Mouse (Mus musculus): ENCODE results near the gene Ccdc114. TPM values are rescaled to one million over a fixed set of nuclear protein-coding genes. Genes with fewer than 3 reads are reported as not detected.
"Not testable (repeated sequence)": the region's sequence is repeated elsewhere in the genome, so short reads cannot be mapped to it uniquely, and the experiment has no call there.

Gene Ccdc114
- polyA plus RNA-seq, 1 experiment from 2014 or later = 2.3 TPM

- peak overlapping the region; percentile 95 for H3K27ac ChIP-seq (replicated peaks)
- no peak overlapping the region; the same call in 1 of the 2 replicates for H3K9ac ChIP-seq (ENCODE audit: low read length)
- H3K36me3 ChIP-seq (ENCODE audit: control insufficient read depth, insufficient read depth, low read length) = no peaks in the 10 kb centered on the region
- ATAC-seq (ENCODE audit: low FRiP score, low TSS enrichment) (no peak), DNase-seq (ENCODE audit: low spot score) (peak; percentile 48)
- WGBS = 26% methylated on average over 14 of the region's 14 CpGs
- TF ChIP-seq CTCF (IDR thresholded peaks at IDR 0.05; ENCODE audit: low read depth) = peak; percentile 60
- no peak for TF ChIP-seq EP300 (optimal IDR thresholded peaks at IDR 0.05)
- H3K4me1 ChIP-seq (replicated peaks; ENCODE audit: control insufficient read depth, insufficient read depth) = peaks cover 8% of the 10 kb centered on the region; the same call in 1 of the 2 replicates
- no peaks in the 10 kb centered on the region for H3K9me3 ChIP-seq (ENCODE audit: control insufficient read depth, low read length)
- peak overlapping the region; percentile 56 for H3K4me2 ChIP-seq (replicated peaks; ENCODE audit: low read depth)
- peak overlapping the region; percentile 51 for H3K4me3 ChIP-seq (ENCODE audit: low read depth, low read length)
- no peaks in the 10 kb centered on the region for H3K27me3 ChIP-seq (ENCODE audit: control insufficient read depth, insufficient read depth, low read length)
Measured at GRCm38 (mm10) chr7:45924429-45924816, 551 bp downstream of the Ccdc114 start.

GRCm38 (mm10) chr7:45928626-45929295, 4.9 kb downstream of the Ccdc114 start:
- TF ChIP-seq EP300 (optimal IDR thresholded peaks at IDR 0.05) (no peak), CTCF (IDR thresholded peaks at IDR 0.05; ENCODE audit: low read depth) (no peak)
- 17% methylated on average over 17 of the region's 23 CpGs for WGBS
- Histone ChIP-seq H3K27me3 (ENCODE audit: control insufficient read depth, insufficient read depth, low read length) (no peaks in the 10 kb centered on the region), H3K36me3 (ENCODE audit: control insufficient read depth, insufficient read depth, low read length) (no peaks in the 10 kb centered on the region), H3K4me1 (replicated peaks; ENCODE audit: control insufficient read depth, insufficient read depth) (no peaks in the 10 kb centered on the region), H3K4me3 (ENCODE audit: low read depth, low read length) (no peak overlapping the region), H3K27ac (replicated peaks) (no peak overlapping the region), H3K9ac (ENCODE audit: low read length) (no peak overlapping the region), H3K9me3 (ENCODE audit: control insufficient read depth, low read length) (no peaks in the 10 kb centered on the region), H3K4me2 (replicated peaks; ENCODE audit: low read depth) (peak overlapping the region; percentile 15; the same call in 1 of the 2 replicates)
- DNase-seq (ENCODE audit: low spot score) = no peak
- ATAC-seq (ENCODE audit: low FRiP score, low TSS enrichment) = no peak; the same call in 1 of the 2 replicates

DNA sequence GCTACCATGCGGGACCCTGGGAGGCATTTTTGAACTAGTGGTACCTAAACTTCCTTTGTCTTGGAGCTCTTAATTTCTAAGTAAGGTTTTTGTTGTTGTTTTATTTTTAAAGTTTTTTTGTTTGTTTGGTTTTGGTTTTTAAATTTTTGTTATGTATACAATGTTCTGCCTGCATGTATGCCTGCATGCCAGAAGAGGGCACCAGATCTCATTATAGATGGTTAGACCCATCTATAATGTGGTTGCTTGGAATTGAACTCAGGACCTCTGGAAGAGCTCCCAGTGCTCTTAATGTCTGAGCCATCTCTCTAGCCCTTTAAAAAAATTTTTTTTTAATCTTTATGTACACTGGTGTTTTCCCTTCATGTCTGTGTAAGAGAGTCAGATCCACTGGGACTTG, 5.8 kb downstream of the Ccdc114 start:
- no peak overlapping the region for H3K4me2 ChIP-seq (replicated peaks; ENCODE audit: low read depth)
- no peak overlapping the region for H3K4me3 ChIP-seq (ENCODE audit: low read depth, low read length)
- TF ChIP-seq CTCF (IDR thresholded peaks at IDR 0.05; ENCODE audit: low read depth) (peak; percentile 54), EP300 (optimal IDR thresholded peaks at IDR 0.05) (no peak)
- no peak overlapping the region for H3K27ac ChIP-seq (replicated peaks)
- no peak for DNase-seq (ENCODE audit: low spot score)
- H3K9me3 ChIP-seq (ENCODE audit: control insufficient read depth, low read length) = no peaks in the 10 kb centered on the region
- H3K27me3 ChIP-seq (ENCODE audit: control insufficient read depth, insufficient read depth, low read length) = no peaks in the 10 kb centered on the region
- H3K36me3 ChIP-seq (ENCODE audit: control insufficient read depth, insufficient read depth, low read length) = no peaks in the 10 kb centered on the region
- ATAC-seq (ENCODE audit: low FRiP score, low TSS enrichment) = no peak
- H3K9ac ChIP-seq (ENCODE audit: low read length) = no peak overlapping the region
- WGBS = 92% methylated on average over 1 of the region's 1 CpGs
- H3K4me1 ChIP-seq (replicated peaks; ENCODE audit: control insufficient read depth, insufficient read depth) = no peaks in the 10 kb centered on the region

DNA sequence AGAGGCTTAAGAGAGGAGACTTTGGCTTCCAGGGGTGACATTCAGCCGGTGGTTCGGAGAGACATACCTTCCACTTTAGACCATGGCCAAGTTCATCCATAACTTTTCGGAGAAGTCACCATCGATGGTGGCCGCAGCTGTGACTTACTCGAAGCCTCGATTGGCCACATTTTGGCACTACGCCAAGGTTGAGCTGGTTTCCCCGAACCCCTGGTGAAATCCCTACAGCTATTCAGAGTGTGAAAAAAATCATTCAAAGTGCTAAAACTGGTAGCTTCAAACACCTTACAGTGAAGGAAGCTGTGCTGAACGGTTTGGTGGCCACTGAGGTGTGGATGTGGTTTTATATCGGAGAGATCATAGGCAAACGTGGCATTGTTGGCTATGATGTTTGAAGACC, 9.9 kb downstream of the Ccdc114 start:
- not testable (repeated sequence) for ATAC-seq (ENCODE audit: low FRiP score, low TSS enrichment); H3K27me3 ChIP-seq (ENCODE audit: control insufficient read depth, insufficient read depth, low read length); H3K4me2 ChIP-seq (replicated peaks; ENCODE audit: low read depth); H3K36me3 ChIP-seq (ENCODE audit: control insufficient read depth, insufficient read depth, low read length); H3K4me3 ChIP-seq (ENCODE audit: low read depth, low read length); H3K9ac ChIP-seq (ENCODE audit: low read length); H3K9me3 ChIP-seq (ENCODE audit: control insufficient read depth, low read length); DNase-seq (ENCODE audit: low spot score); H3K4me1 ChIP-seq (replicated peaks; ENCODE audit: control insufficient read depth, insufficient read depth); H3K27ac ChIP-seq (replicated peaks)
- 89% methylated on average over 12 of the region's 12 CpGs for WGBS

DNA sequence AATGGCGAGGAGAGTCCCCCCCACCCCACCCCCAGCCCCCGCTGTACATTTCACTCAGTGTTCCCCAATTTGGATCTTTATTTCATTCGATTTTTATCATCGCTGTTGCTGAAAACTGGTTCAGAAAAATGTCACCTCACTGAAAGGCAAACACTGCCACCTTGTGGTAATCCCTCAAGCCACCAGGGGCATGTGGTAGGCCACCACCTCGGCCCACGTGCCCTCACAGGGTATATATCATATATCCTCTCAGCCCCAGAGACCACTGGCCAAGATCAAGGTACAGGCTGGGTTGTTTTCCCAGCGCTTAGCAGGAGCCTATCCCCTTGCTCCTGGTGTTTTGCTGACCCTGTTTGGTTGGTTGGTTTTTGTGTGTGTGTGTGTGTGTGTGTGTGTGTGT, 11.2 kb downstream of the Ccdc114 start:
- H3K9ac ChIP-seq (ENCODE audit: low read length) = no peak overlapping the region
- ATAC-seq (ENCODE audit: low FRiP score, low TSS enrichment) (peak; percentile 61), DNase-seq (ENCODE audit: low spot score) (peak; percentile 74)
- H3K9me3 ChIP-seq (ENCODE audit: control insufficient read depth, low read length) = no peaks in the 10 kb centered on the region
- H3K4me3 ChIP-seq (ENCODE audit: low read depth, low read length) = no peak overlapping the region
- H3K4me2 ChIP-seq (replicated peaks; ENCODE audit: low read depth) = no peak overlapping the region
- no peak for TF ChIP-seq EP300 (optimal IDR thresholded peaks at IDR 0.05)
- peak; percentile 87 for TF ChIP-seq CTCF (IDR thresholded peaks at IDR 0.05; ENCODE audit: low read depth)
- 16% methylated on average over 7 of the region's 7 CpGs for WGBS
- no peaks in the 10 kb centered on the region for H3K27me3 ChIP-seq (ENCODE audit: control insufficient read depth, insufficient read depth, low read length)
- no peak overlapping the region for H3K27ac ChIP-seq (replicated peaks)
- H3K36me3 ChIP-seq (ENCODE audit: control insufficient read depth, insufficient read depth, low read length) = no peaks in the 10 kb centered on the region
- H3K4me1 ChIP-seq (replicated peaks; ENCODE audit: control insufficient read depth, insufficient read depth) = no peaks in the 10 kb centered on the region

DNA sequence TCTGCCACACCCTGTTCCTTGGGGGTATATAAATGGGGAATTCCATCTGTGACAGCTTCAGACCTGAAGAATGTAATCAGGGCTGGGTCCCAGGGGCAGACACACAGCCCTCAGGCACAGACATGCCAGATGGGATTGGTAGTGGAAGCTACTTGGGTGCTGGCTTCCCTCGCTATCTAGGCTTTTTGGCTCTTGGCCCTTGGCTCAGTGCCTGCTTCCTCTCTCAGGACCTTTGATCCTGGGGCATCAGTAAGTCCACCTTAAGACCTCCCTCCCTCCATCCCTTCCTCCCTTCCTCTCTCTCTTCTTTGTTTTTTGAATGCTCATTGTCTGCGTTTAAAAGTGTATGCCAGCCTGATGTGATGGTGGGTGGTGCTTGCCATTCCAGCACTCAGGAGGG, 16.0 kb downstream of the Ccdc114 start:
- WGBS = 30% methylated on average over 2 of the region's 2 CpGs
- Histone ChIP-seq H3K27me3 (ENCODE audit: control insufficient read depth, insufficient read depth, low read length) (no peaks in the 10 kb centered on the region), H3K36me3 (ENCODE audit: control insufficient read depth, insufficient read depth, low read length) (no peaks in the 10 kb centered on the region), H3K9ac (ENCODE audit: low read length) (no peak overlapping the region), H3K4me2 (replicated peaks; ENCODE audit: low read depth) (no peak overlapping the region), H3K27ac (replicated peaks) (no peak overlapping the region), H3K4me3 (ENCODE audit: low read depth, low read length) (no peak overlapping the region), H3K4me1 (replicated peaks; ENCODE audit: control insufficient read depth, insufficient read depth) (no peaks in the 10 kb centered on the region), H3K9me3 (ENCODE audit: control insufficient read depth, low read length) (no peaks in the 10 kb centered on the region)
- no peak for ATAC-seq (ENCODE audit: low FRiP score, low TSS enrichment)
- DNase-seq (ENCODE audit: low spot score) = no peak
- no peak for TF ChIP-seq CTCF (IDR thresholded peaks at IDR 0.05; ENCODE audit: low read depth)
- no peak for TF ChIP-seq EP300 (optimal IDR thresholded peaks at IDR 0.05)
